Mouse (Mus musculus) small intestine, adult 2 months (tissue): Measurements from ENCODE around the gene Bcl2l2. TPM values are rescaled to one million over a fixed set of nuclear protein-coding genes. Genes with fewer than 3 reads are reported as not detected.

Source experiments
- H3K27ac ChIP-seq: fragments of 200-500 bp; 2 replicates; pipeline ENCODE4 v1.5.1; 2012; ENCODE audit warnings: low read depth, low read length, control low read depth, inconsistent platforms; ENCODE audit not compliant: insufficient read depth
- H3K27me3 ChIP-seq: fragments of 200-500 bp; 2 replicates; pipeline ENCODE4 v1.6.1; 2012; ENCODE audit warnings: mild to moderate bottlenecking, moderate library complexity, low read length, inconsistent platforms; ENCODE audit not compliant: control insufficient read depth, insufficient read depth
- H3K36me3 ChIP-seq: fragments of 200-500 bp; 2 replicates; pipeline ENCODE4 v1.6.1; 2012; ENCODE audit warnings: mild to moderate bottlenecking, low read length, control low read depth, inconsistent platforms; ENCODE audit not compliant: control insufficient read depth, insufficient read depth
- H3K4me1 ChIP-seq: fragments of 200-500 bp; 2 replicates; pipeline ENCODE4 v1.6.1; 2012; ENCODE audit warnings: low read length, inconsistent platforms, mixed read lengths; ENCODE audit not compliant: control insufficient read depth, insufficient read depth, insufficient read length
- H3K4me3 ChIP-seq: fragments of 200-500 bp; 2 replicates; pipeline ENCODE4 v1.5.1; 2012; ENCODE audit warnings: low read depth, mild to moderate bottlenecking, control low read depth, inconsistent platforms, low read length, moderate library complexity
- CTCF ChIP-seq: fragments of 200-500 bp; IDR thresholded peaks from 2 replicates; pipeline ENCODE4 v1.5.1; 2012; ENCODE audit warnings: low read depth, mild to moderate bottlenecking, control low read depth, inconsistent platforms, low read length, moderate library complexity, mixed read lengths; ENCODE audit not compliant: insufficient replicate concordance, insufficient read length; ENCODE audit errors: extremely low read depth
- POLR2A ChIP-seq: fragments of 200-500 bp; IDR thresholded peaks from 2 replicates; pipeline ENCODE4 v1.6.1; 2012; ENCODE audit warnings: low read depth, mild to moderate bottlenecking, control low read depth, inconsistent platforms, low read length, moderate library complexity
- WGBS: fragments of 180-500 bp; shearing (Covaris S2); methylation state at CpG from one replicate; pipeline ENCODE4 v1.1.7; 2018; 5-methylcytosine and 5-hydroxymethylcytosine counted together
- polyA plus RNA-seq: library from polyadenylated mRNA; depleted of rRNA; stranded (reverse); fragments of >200 nt; gene quantifications from 2 replicates; pipeline ENCODE4 v1.2.3, GENCODE M21; 2012

Gene Bcl2l2
- polyA plus RNA-seq, 1 experiment = 29.8 TPM

DNA sequence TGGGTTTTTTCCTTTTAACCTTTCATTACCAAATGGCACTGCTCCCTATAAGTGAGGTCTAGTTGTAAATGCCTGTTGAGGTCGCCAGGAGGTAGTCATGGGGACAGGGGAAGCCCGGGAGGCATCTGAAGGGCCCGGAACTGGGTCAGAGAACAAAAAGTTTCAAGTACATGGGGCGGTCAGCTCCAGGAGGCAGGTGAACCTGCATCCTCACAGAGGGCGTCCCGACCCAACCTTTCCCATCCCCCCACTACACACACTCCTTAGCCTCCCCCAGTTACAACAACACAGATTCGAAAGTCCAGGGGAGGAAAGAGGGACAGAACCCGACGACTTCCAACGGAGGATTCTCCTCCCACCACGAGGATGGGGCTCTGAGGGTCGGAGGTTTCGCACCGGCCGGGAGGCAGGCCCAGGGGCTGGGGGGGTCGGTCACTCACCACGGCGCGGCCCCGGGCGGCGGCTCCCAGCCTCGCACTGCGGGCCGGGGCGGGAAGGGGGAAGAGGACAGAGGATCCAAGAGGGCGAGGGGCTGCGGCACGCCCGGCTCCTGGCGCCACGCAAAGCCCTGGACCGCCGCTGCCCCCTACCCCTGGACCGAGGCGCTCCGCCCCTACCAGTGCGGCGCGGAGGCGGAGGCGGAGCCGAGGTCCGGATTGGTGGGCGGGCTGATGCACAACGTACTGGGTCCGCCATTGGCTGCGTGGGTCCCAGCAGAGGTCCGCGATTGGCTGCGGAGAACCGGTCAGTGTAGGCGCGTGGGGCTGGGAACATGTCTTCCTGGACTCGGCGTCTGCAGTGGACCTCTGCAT, 19.5 kb upstream of the Bcl2l2 start:
- Histone ChIP-seq H3K4me3 (peak overlapping the region; percentile 83), H3K27ac (peak overlapping the region; percentile 40; the same call in 1 of the 2 replicates), H3K4me1 (no peaks in the 10 kb centered on the region), H3K36me3 (no peaks in the 10 kb centered on the region), H3K27me3 (no peaks in the 10 kb centered on the region)
- no peak for TF ChIP-seq CTCF
- 0 out of 2 replicates have a peak, but pooled peaks have one; percentile 9 for TF ChIP-seq POLR2A
- WGBS = 1% methylated on average over 56 of the region's 56 CpGs

DNA sequence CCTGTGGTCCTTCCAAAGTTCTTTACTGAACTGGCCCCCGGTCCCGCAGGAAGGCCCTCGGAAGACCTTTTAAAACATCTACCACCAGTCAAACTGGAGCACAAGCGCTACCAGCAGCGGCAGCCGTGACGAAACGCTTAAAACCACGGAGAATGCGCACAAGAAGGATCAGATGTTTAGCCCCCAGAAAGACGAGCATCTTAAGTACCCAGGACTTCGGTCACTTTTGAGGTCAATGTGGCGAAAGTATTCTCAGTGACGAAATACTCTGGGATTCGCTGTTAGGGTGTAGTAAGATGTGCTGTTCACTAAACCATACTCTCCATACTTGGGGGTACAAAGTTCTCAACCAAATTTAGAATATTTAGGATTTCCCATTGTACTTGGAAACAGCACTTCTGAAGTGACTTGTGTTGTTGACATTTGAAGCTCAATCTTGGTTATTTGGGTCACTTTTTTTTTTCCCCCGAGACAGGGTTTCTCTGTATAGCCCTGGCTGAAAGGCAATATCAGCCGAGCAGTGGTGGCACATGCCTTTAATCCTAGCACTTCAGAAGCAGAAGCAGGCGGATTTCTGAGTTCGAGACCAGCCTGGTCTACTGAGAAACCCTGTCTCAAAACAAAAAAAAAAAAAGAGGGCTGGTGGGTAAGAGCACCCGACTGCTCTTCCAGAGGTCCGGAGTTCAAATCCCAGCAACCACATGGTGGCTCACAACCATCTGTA, 18.7 kb upstream of the Bcl2l2 start:
- H3K4me3 ChIP-seq = peak overlapping the region; percentile 83
- no peaks in the 10 kb centered on the region for H3K36me3 ChIP-seq
- no peaks in the 10 kb centered on the region for H3K27me3 ChIP-seq
- H3K27ac ChIP-seq = peak overlapping the region; percentile 40; the same call in 1 of the 2 replicates
- WGBS = 8% methylated on average over 21 of the region's 21 CpGs
- no peak for TF ChIP-seq CTCF
- TF ChIP-seq POLR2A = no peak
- no peaks in the 10 kb centered on the region for H3K4me1 ChIP-seq

DNA sequence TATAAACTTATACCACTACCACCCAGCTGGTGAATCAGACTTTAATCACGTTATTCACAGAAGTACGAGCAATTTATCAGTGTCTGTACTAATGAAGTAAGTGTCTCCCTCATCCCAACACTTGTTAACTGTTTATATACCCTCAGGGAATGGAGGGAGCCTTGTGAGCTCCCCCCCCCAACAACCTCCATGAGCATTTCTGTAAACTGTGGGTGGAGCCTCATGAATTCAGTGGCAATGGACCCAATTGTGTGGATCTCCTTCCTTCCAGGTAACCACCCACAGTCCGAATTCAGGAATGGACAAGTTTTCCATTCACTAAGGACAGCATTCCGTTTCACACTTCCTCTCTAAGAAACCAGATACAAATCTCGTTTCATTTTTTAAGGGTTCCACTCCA, 17.6 kb upstream of the Bcl2l2 start:
- no peak for TF ChIP-seq POLR2A
- no peak for TF ChIP-seq CTCF
- H3K4me1 ChIP-seq = no peaks in the 10 kb centered on the region

DNA sequence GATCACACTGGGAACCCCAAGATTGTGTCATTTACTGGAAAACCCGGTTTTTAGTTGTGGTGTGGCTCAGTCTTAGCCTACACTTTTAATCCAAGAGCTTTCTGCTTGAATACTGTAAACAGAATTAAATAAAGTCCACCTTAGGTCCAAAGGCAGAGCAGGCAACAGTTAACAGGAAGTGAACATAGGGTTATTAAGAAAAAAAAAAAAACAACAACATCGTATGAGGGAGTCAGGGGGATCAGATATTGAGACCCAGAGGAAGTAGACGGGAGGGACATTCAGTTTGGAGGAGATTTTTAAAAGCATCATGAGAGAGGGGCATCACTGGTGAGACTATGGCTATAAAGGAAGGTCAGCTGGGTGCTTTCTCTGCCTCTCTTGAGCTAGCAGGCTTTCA, 16.9 kb upstream of the Bcl2l2 start:
- 38% methylated on average over 3 of the region's 3 CpGs for WGBS
- Histone ChIP-seq H3K27me3 (no peaks in the 10 kb centered on the region), H3K27ac (no peak overlapping the region), H3K4me1 (no peaks in the 10 kb centered on the region), H3K4me3 (no peak overlapping the region), H3K36me3 (no peaks in the 10 kb centered on the region)
- TF ChIP-seq POLR2A = no peak
- no peak for TF ChIP-seq CTCF

More for the DNA sequence above, 17.6 kb upstream of the Bcl2l2 start:
- 60% methylated on average over 5 of the region's 5 CpGs for whole genome bisulfite sequencing
- H3K36me3 ChIP-seq = no peaks in the 10 kb centered on the region
- no peak overlapping the region for H3K4me3 ChIP-seq
- H3K27me3 ChIP-seq = no peaks in the 10 kb centered on the region
- H3K27ac ChIP-seq = no peak overlapping the region

DNA sequence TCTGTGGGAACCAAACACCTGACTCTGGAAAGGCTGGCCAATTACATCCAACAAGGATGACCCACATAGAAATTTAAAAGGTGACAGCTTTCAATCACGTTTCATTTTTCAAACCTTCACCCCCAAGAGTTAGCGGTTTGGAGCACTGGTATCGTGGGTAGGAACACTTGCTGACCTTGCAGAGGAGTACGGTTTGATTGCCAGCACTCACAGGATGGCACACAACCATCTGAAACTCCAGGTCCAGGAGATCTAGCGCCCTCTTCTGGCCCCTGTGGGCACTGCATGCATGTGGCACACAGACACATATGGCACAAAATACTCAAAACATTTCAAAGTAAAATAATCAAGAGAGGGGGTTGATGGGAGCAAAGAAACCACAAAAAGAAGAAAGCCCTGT, 16.2 kb upstream of the Bcl2l2 start:
- TF ChIP-seq POLR2A (no peak), CTCF (peak; percentile 66; the same call in 1 of the 2 replicates)
- no peaks in the 10 kb centered on the region for H3K36me3 ChIP-seq

DNA sequence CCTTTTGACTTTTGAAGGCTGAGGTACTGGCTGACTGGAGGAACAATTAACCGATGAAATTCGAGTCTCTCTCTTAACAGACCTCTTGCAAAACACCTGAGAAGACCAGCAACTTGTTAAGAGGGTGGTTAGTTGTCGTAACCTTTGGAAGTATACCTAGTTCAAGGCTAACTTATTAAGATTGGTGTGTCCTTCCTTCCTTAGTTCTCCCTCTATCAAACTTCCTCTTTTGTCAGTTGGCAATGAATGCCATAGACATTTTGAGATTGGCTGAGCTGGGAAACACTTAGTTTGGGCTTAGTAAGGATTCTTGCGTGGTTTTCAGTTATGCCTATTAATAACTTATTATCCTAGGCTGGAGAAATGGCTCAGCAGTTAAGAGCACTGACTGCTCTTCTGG, 15.2 kb upstream of the Bcl2l2 start:
- Histone ChIP-seq H3K27ac (no peak overlapping the region), H3K36me3 (no peaks in the 10 kb centered on the region), H3K27me3 (no peaks in the 10 kb centered on the region), H3K4me1 (no peaks in the 10 kb centered on the region), H3K4me3 (no peak overlapping the region)
- TF ChIP-seq POLR2A (no peak), CTCF (no peak)
- 92% methylated on average over 4 of the region's 4 CpGs for WGBS

More for the DNA sequence above, 16.2 kb upstream of the Bcl2l2 start:
- Histone ChIP-seq H3K27me3 (no peaks in the 10 kb centered on the region), H3K4me3 (no peak overlapping the region), H3K4me1 (no peaks in the 10 kb centered on the region), H3K27ac (no peak overlapping the region)
- 61% methylated on average over 5 of the region's 5 CpGs for WGBS

DNA sequence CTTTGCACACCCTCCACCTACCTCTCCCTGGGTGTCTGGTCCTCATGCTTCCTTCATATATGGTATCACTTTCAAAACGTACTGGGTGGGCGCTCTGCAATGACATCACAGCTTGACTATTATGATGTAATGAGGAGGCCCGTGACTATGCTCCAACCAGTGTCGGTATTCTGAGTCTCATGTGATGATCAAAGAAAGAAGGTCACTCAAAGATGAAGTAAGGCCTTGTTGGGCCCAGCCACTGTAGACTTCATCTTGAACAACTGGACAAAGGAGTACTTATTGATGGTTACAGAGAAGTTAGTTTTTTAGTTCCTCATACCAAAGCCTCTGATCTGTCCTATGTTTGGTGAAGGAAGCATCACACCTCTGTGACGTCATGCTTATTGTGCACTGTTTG, 12.3 kb upstream of the Bcl2l2 start, which contains the start of gene Homez:
Gene Homez, minus strand, starts transcription at position 101 of the 400 bp plus-strand sequence.
- no peak within 1 kb of the TSS for H3K27ac ChIP-seq
- WGBS = 90% methylated on average over 5 of the region's 5 CpGs
- H3K36me3 ChIP-seq = no peaks in the 10 kb centered on the region

More for the DNA sequence above, 12.3 kb upstream of the Bcl2l2 start, which contains the start of gene Homez:
- no peak for TF ChIP-seq CTCF
- no peaks in the 10 kb centered on the region for H3K27me3 ChIP-seq
- peaks cover 8% of the 10 kb centered on the region; the same call in 1 of the 2 replicates for H3K4me1 ChIP-seq
- no peak within 1 kb of the TSS for H3K4me3 ChIP-seq
